Mouse (Mus musculus) bone marrow macrophage, adult 2 months (primary cell): Measurements from ENCODE around the gene Gm10401.

Source experiments
- CTCF ChIP-seq: IDR thresholded peaks from 2 replicates; pipeline ENCODE4 v1.5.1; 2012; ENCODE audit warnings: low read depth, mild to moderate bottlenecking, low read length, moderate library complexity
- POLR2A ChIP-seq: IDR thresholded peaks from 2 replicates; pipeline ENCODE4 v1.6.1; 2012; ENCODE audit warnings: mild to moderate bottlenecking, low read depth, low read length, borderline replicate concordance

- TF ChIP-seq CTCF (no peak), POLR2A (no peak)
These were observed 37.9 kb downstream of the Gm10401 start for GRCm38 (mm10) chr5:115060067-115060695.
